Mouse (Mus musculus) limb, embryonic 13.5 days (tissue): ENCODE results near the gene Aaed1. TPM values are rescaled to one million over a fixed set of nuclear protein-coding genes. Genes with fewer than 3 reads are reported as not detected.

Experiments used
- ATAC-seq: fragments of 200-750 bp; cut with Nextera tagmentation; 2 replicates; pipeline ENCODE4 v1.8.0; 2017; ENCODE audit warnings: low read depth, moderate number of reproducible peaks, moderate TSS enrichment; ENCODE audit not compliant: low FRiP score
- H3K27ac ChIP-seq: fragments of 300-500 bp; sonication (generic); 2 replicates; pipeline ENCODE4 v1.5.1; 2015; ENCODE audit warnings: inconsistent platforms, mild to moderate bottlenecking, moderate library complexity
- H3K27me3 ChIP-seq: fragments of 300-500 bp; sonication (generic); 2 replicates; pipeline ENCODE4 v1.6.1; 2015; ENCODE audit warnings: mild to moderate bottlenecking, inconsistent platforms
- H3K36me3 ChIP-seq: fragments of 300-500 bp; sonication (generic); 2 replicates; pipeline ENCODE4 v1.6.1; 2015; ENCODE audit warnings: inconsistent platforms, mild to moderate bottlenecking, moderate library complexity
- H3K4me1 ChIP-seq: fragments of 300-500 bp; sonication (generic); 2 replicates; pipeline ENCODE4 v1.6.1; 2015; ENCODE audit warnings: inconsistent platforms
- H3K4me2 ChIP-seq: fragments of 300-500 bp; sonication (generic); replicated peaks from 2 replicates; pipeline ENCODE4 v1.6.1; 2015; ENCODE audit warnings: inconsistent platforms, mild to moderate bottlenecking, moderate library complexity
- H3K4me3 ChIP-seq: fragments of 300-500 bp; sonication (generic); 2 replicates; pipeline ENCODE4 v1.5.1; 2015; ENCODE audit warnings: moderate library complexity, mild to moderate bottlenecking, inconsistent platforms
- H3K9ac ChIP-seq: fragments of 300-500 bp; sonication (generic); 2 replicates; pipeline ENCODE4 v1.6.1; 2015; ENCODE audit warnings: mild to moderate bottlenecking, inconsistent platforms
- H3K9me3 ChIP-seq: fragments of 300-500 bp; sonication (generic); 2 replicates; pipeline ENCODE4 v1.6.1; 2016; ENCODE audit warnings: inconsistent platforms
- WGBS: fragments of 180-500 bp; shearing (Covaris S2); methylation state at CpG from one replicate; pipeline ENCODE4 v1.1.7; 2015; 5-methylcytosine and 5-hydroxymethylcytosine counted together
- polyA plus RNA-seq: library from polyadenylated mRNA; unstranded; fragments of >200 nt; fragmentation: Nextera tagmentation; extraction: Ambion mirVana; gene quantifications from 2 replicates; pipeline ENCODE4 v1.2.1, GENCODE M21; 2015

The Aaed1 gene
- polyA plus RNA-seq, 1 experiment from 2014 or later = 41.4 TPM

GRCm38 (mm10) chr13:64322561-64323281 lies 10.2 kb upstream of the Aaed1 start:
- Histone ChIP-seq H3K4me2 (no peak overlapping the region), H3K36me3 (no peaks in the 10 kb centered on the region), H3K4me1 (no peaks in the 10 kb centered on the region), H3K9ac (no peak overlapping the region), H3K4me3 (no peak overlapping the region), H3K27ac (no peak overlapping the region), H3K9me3 (no peaks in the 10 kb centered on the region), H3K27me3 (no peaks in the 10 kb centered on the region)
- no peak for ATAC-seq
- 76% methylated on average over 8 of the region's 8 CpGs for WGBS

- no peaks in the 10 kb centered on the region for H3K4me1 ChIP-seq
- no peaks in the 10 kb centered on the region for H3K9me3 ChIP-seq
- H3K4me2 ChIP-seq = no peak overlapping the region
- H3K27ac ChIP-seq = no peak overlapping the region
- no peak for ATAC-seq
- WGBS = 80% methylated on average over 8 of the region's 8 CpGs
- H3K9ac ChIP-seq = no peak overlapping the region
- no peaks in the 10 kb centered on the region for H3K36me3 ChIP-seq
- H3K4me3 ChIP-seq = no peak overlapping the region
- H3K27me3 ChIP-seq = no peaks in the 10 kb centered on the region
Observed at GRCm38 (mm10) chr13:64320334-64320733, 7.8 kb upstream of the Aaed1 start.

- H3K27me3 ChIP-seq = no peaks in the 10 kb centered on the region
- ATAC-seq = no peak
- H3K9ac ChIP-seq = no peak overlapping the region
- H3K27ac ChIP-seq = no peak overlapping the region
- no peak overlapping the region for H3K4me3 ChIP-seq
- no peak overlapping the region for H3K4me2 ChIP-seq
- no peaks in the 10 kb centered on the region for H3K4me1 ChIP-seq
- no peaks in the 10 kb centered on the region for H3K36me3 ChIP-seq
- H3K9me3 ChIP-seq = no peaks in the 10 kb centered on the region
Observed at GRCm38 (mm10) chr13:64319782-64320181, 7.3 kb upstream of the Aaed1 start.

GRCm38 (mm10) chr13:64318355-64318754 lies 5.8 kb upstream of the Aaed1 start:
- Histone ChIP-seq H3K4me1 (no peaks in the 10 kb centered on the region), H3K36me3 (no peaks in the 10 kb centered on the region), H3K27me3 (no peaks in the 10 kb centered on the region), H3K4me2 (no peak overlapping the region), H3K27ac (no peak overlapping the region), H3K9me3 (no peaks in the 10 kb centered on the region), H3K9ac (no peak overlapping the region), H3K4me3 (no peak overlapping the region)
- ATAC-seq = no peak
- WGBS = 70% methylated on average over 2 of the region's 2 CpGs

- H3K36me3 ChIP-seq = no peaks in the 10 kb centered on the region
- H3K4me2 ChIP-seq = no peak overlapping the region
- H3K4me1 ChIP-seq = peaks cover 11% of the 10 kb centered on the region
- no peak overlapping the region for H3K4me3 ChIP-seq
- no peak overlapping the region for H3K27ac ChIP-seq
- under 1% methylated on average over 3 of the region's 3 CpGs for WGBS
- H3K27me3 ChIP-seq = no peaks in the 10 kb centered on the region
- H3K9ac ChIP-seq = no peak overlapping the region
- H3K9me3 ChIP-seq = no peaks in the 10 kb centered on the region
- no peak for ATAC-seq
Observed at GRCm38 (mm10) chr13:64315483-64316050, 3.1 kb upstream of the Aaed1 start.

GRCm38 (mm10) chr13:64314041-64314440 lies 1.5 kb upstream of the Aaed1 start:
- Histone ChIP-seq H3K4me2 (no peak overlapping the region), H3K9me3 (no peaks in the 10 kb centered on the region), H3K27me3 (no peaks in the 10 kb centered on the region), H3K27ac (no peak overlapping the region), H3K36me3 (no peaks in the 10 kb centered on the region), H3K4me1 (peaks cover 17% of the 10 kb centered on the region), H3K4me3 (no peak overlapping the region), H3K9ac (no peak overlapping the region)
- WGBS = 76% methylated on average over 3 of the region's 3 CpGs
- ATAC-seq = no peak

GRCm38 (mm10) chr13:64312916-64313289 lies 393 bp upstream of the Aaed1 start:
- no peaks in the 10 kb centered on the region for H3K27me3 ChIP-seq
- H3K27ac ChIP-seq = no peak overlapping the region
- H3K9me3 ChIP-seq = no peaks in the 10 kb centered on the region
- peaks cover 5% of the 10 kb centered on the region for H3K36me3 ChIP-seq
- peaks cover 17% of the 10 kb centered on the region for H3K4me1 ChIP-seq
- H3K4me2 ChIP-seq = peak overlapping the region; percentile 68
- ATAC-seq = no peak; the same call in 1 of the 2 replicates
- WGBS = 0% methylated on average over 2 of the region's 2 CpGs
- H3K4me3 ChIP-seq = peak overlapping the region; percentile 72
- peak overlapping the region; percentile 74 for H3K9ac ChIP-seq

- 53% methylated on average over 1 of the region's 1 CpGs for WGBS
- peaks cover 17% of the 10 kb centered on the region for H3K4me1 ChIP-seq
- peak overlapping the region; percentile 72 for H3K4me3 ChIP-seq
- H3K27me3 ChIP-seq = no peaks in the 10 kb centered on the region
- no peak overlapping the region for H3K27ac ChIP-seq
- no peak for ATAC-seq
- peaks cover 15% of the 10 kb centered on the region for H3K36me3 ChIP-seq
- peak overlapping the region; percentile 74; the same call in 1 of the 2 replicates for H3K9ac ChIP-seq
- H3K4me2 ChIP-seq = peak overlapping the region; percentile 68
- no peaks in the 10 kb centered on the region for H3K9me3 ChIP-seq
Observed at GRCm38 (mm10) chr13:64311266-64311665, 1.2 kb downstream of the Aaed1 start.

GRCm38 (mm10) chr13:64310585-64310984 lies 1.9 kb downstream of the Aaed1 start:
- H3K4me3 ChIP-seq = peak overlapping the region; percentile 72; the same call in 1 of the 2 replicates
- no peaks in the 10 kb centered on the region for H3K9me3 ChIP-seq
- H3K4me1 ChIP-seq = peaks cover 17% of the 10 kb centered on the region
- H3K36me3 ChIP-seq = peaks cover 15% of the 10 kb centered on the region
- no peaks in the 10 kb centered on the region for H3K27me3 ChIP-seq
- H3K27ac ChIP-seq = 0 out of 2 replicates have a peak overlapping the region, but pooled peaks have one; percentile 10
- 78% methylated on average over 6 of the region's 6 CpGs for WGBS
- peak overlapping the region; percentile 68 for H3K4me2 ChIP-seq
- no peak overlapping the region for H3K9ac ChIP-seq
- ATAC-seq = no peak

- no peak for ATAC-seq
- no peak overlapping the region for H3K4me2 ChIP-seq
- no peaks in the 10 kb centered on the region for H3K9me3 ChIP-seq
- no peak overlapping the region for H3K9ac ChIP-seq
- peaks cover 15% of the 10 kb centered on the region for H3K36me3 ChIP-seq
- 81% methylated on average over 11 of the region's 11 CpGs for WGBS
- peaks cover 17% of the 10 kb centered on the region for H3K4me1 ChIP-seq
- no peaks in the 10 kb centered on the region for H3K27me3 ChIP-seq
- no peak overlapping the region for H3K4me3 ChIP-seq
- no peak overlapping the region for H3K27ac ChIP-seq
Observed at GRCm38 (mm10) chr13:64309842-64310241, 2.7 kb downstream of the Aaed1 start.

- 61% methylated on average over 5 of the region's 5 CpGs for WGBS
- Histone ChIP-seq H3K9me3 (no peaks in the 10 kb centered on the region), H3K27ac (no peak overlapping the region), H3K9ac (no peak overlapping the region), H3K4me2 (no peak overlapping the region), H3K4me3 (no peak overlapping the region), H3K4me1 (peaks cover 17% of the 10 kb centered on the region), H3K27me3 (no peaks in the 10 kb centered on the region), H3K36me3 (peaks cover 22% of the 10 kb centered on the region)
- ATAC-seq = no peak
Observed at GRCm38 (mm10) chr13:64309036-64309435, 3.5 kb downstream of the Aaed1 start.

- Histone ChIP-seq H3K9me3 (no peaks in the 10 kb centered on the region), H3K9ac (no peak overlapping the region), H3K4me1 (peaks cover 17% of the 10 kb centered on the region), H3K27me3 (no peaks in the 10 kb centered on the region), H3K36me3 (peaks cover 34% of the 10 kb centered on the region), H3K4me3 (no peak overlapping the region), H3K4me2 (no peak overlapping the region), H3K27ac (no peak overlapping the region)
- ATAC-seq = no peak
- 88% methylated on average over 5 of the region's 5 CpGs for WGBS
Observed at GRCm38 (mm10) chr13:64307508-64307907, 5.0 kb downstream of the Aaed1 start.

- ATAC-seq = 0 out of 2 replicates have a peak, but pooled peaks have one; percentile 17
- no peaks in the 10 kb centered on the region for H3K27me3 ChIP-seq
- H3K9me3 ChIP-seq = no peaks in the 10 kb centered on the region
- no peak overlapping the region for H3K4me2 ChIP-seq
- H3K4me3 ChIP-seq = no peak overlapping the region
- peaks cover 11% of the 10 kb centered on the region for H3K4me1 ChIP-seq
- WGBS = 71% methylated on average over 3 of the region's 3 CpGs
- H3K36me3 ChIP-seq = peaks cover 37% of the 10 kb centered on the region
- H3K27ac ChIP-seq = no peak overlapping the region
- H3K9ac ChIP-seq = no peak overlapping the region
Observed at GRCm38 (mm10) chr13:64306078-64306477, 6.4 kb downstream of the Aaed1 start.
